Mouse (Mus musculus): ENCODE measurements at regions not wholly inside any gene's neighbourhood (a gene's known extent, or its start where the extent isn't known, plus 50 kb on each side); places are given as distances from the start of the nearest gene placed in this dataset.

DNA sequence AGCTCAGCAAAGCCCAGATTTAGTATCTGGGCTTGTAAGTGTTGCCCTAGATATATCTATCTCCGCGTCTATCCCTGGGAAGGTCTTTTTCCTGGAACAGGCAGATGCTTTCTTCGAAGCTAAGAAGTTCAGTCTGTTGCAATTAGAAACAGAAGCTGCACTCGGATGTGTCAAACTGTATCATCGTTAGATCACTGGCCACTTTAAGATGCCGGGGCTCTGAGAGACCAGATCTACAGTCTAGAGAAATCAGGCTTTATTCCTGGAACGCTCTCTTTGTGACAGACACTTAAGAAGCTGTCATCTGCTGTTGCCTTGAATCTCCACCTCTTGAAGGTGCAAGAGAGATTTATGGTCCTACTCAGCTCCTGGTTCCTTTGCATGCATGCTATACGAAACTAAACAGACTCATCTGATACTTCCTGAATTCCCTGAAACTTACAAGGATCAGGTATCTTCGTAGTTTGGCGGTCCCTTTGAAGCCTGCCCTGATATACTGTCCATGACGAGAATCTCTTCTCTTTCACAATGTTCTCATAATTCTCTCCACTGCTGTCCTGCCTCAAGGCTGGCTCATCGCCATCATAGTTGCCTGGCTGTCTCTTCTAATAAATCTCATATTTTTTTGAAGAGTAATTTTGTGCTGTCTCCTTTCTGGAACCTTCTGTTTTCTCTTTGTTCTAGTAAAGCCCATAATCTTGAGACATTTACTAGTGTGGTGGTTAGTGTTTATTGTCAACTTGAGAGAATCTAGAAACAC lies 88.8 kb upstream of the C2cd4b start:
- TF ChIP-seq GATA1 (IDR thresholded peaks at IDR 0.05; ENCODE audit: low read length) (no peak), TAL1 (IDR thresholded peaks at IDR 0.05; ENCODE audit: low read length) (no peak)
